Mouse (Mus musculus): ENCODE data around the gene Ppp6r3. TPM values are rescaled to one million over a fixed set of nuclear protein-coding genes. Genes with fewer than 3 reads are reported as not detected.

Gene Ppp6r3
- polyA plus RNA-seq (2015; fragmentation: Nextera tagmentation; extraction: Ambion mirVana), result 60.6 and 62.6 TPM in 2 replicates

GRCm38 (mm10) chr19:3575632-3576384, at the start of gene Ppp6r3:
Ppp6r3 (minus strand) TSS chr19:3575749.
- peak within 1 kb of the TSS; percentile 87 for H3K4me3 ChIP-seq
- no peaks in the 10 kb centered on the region for H3K27me3 ChIP-seq
- no peaks in the 10 kb centered on the region for H3K9me3 ChIP-seq
- peak within 1 kb of the TSS; percentile 87 for H3K9ac ChIP-seq
- under 1% methylated on average over 51 of the region's 51 CpGs for WGBS
- peak within 1 kb of the TSS; percentile 88 for H3K4me2 ChIP-seq
- H3K4me1 ChIP-seq (replicated peaks), result peaks cover 24% of the 10 kb centered on the region
- peak within 1 kb of the TSS; percentile 96 for H3K27ac ChIP-seq
- no peaks in the 10 kb centered on the region for H3K36me3 ChIP-seq
- peak; percentile 97 for ATAC-seq (ENCODE audit: low FRiP score)

DNA sequence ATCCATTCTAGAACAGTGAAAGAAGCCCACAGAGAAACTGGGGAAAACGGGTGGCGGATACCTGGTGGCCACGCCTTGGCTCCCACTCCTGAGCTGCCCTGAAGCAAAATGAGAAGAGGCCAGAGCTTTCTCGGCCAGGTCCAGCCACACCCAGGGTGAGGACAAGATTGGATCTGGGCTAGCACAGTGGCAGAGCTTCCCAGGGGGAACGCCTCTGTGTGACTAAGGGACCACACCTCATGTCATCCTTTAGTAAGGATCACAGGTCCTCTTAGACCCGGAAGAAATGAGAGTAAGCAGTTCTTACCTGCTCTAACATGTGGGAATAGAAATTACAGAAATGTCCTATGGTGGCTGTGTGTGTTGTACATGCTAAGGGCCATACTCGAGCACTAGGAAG, 49.6 kb upstream of the Ppp6r3 start:
- no peaks in the 10 kb centered on the region for H3K27me3 ChIP-seq
- ATAC-seq (ENCODE audit: low FRiP score), result no peak
- H3K27ac ChIP-seq, result no peak overlapping the region
- H3K4me1 ChIP-seq (replicated peaks), result no peaks in the 10 kb centered on the region
- peaks cover 21% of the 10 kb centered on the region for H3K36me3 ChIP-seq
- no peak overlapping the region for H3K9ac ChIP-seq
- H3K9me3 ChIP-seq, result no peaks in the 10 kb centered on the region
- no peak overlapping the region for H3K4me2 ChIP-seq
- WGBS, result 95% methylated on average over 7 of the region's 7 CpGs
- H3K4me3 ChIP-seq, result no peak overlapping the region

- no peak for ATAC-seq (ENCODE audit: low FRiP score)
- 71% methylated on average over 5 of the region's 5 CpGs for WGBS
- Histone ChIP-seq H3K27ac (no peak overlapping the region), H3K4me2 (no peak overlapping the region), H3K9me3 (no peaks in the 10 kb centered on the region), H3K4me3 (no peak overlapping the region), H3K4me1 (replicated peaks) (no peaks in the 10 kb centered on the region), H3K27me3 (no peaks in the 10 kb centered on the region), H3K9ac (no peak overlapping the region), H3K36me3 (peaks cover 28% of the 10 kb centered on the region)
Measured at GRCm38 (mm10) chr19:3623824-3624223, 48.3 kb upstream of the Ppp6r3 start.

- peaks cover 27% of the 10 kb centered on the region for H3K36me3 ChIP-seq
Measured at GRCm38 (mm10) chr19:3623294-3623693, 47.7 kb upstream of the Ppp6r3 start.

GRCm38 (mm10) chr19:3620871-3621270, 45.3 kb upstream of the Ppp6r3 start:
- H3K27ac ChIP-seq, result no peak overlapping the region
- no peak overlapping the region for H3K4me3 ChIP-seq
- no peak for ATAC-seq (ENCODE audit: low FRiP score)
- no peak overlapping the region for H3K4me2 ChIP-seq
- H3K27me3 ChIP-seq, result no peaks in the 10 kb centered on the region
- H3K9ac ChIP-seq, result no peak overlapping the region
- WGBS, result 97% methylated on average over 10 of the region's 10 CpGs
- H3K4me1 ChIP-seq (replicated peaks), result no peaks in the 10 kb centered on the region
- no peaks in the 10 kb centered on the region for H3K9me3 ChIP-seq
- peaks cover 25% of the 10 kb centered on the region for H3K36me3 ChIP-seq

More at GRCm38 (mm10) chr19:3623294-3623693, 47.7 kb upstream of the Ppp6r3 start:
- ATAC-seq (ENCODE audit: low FRiP score), result no peak
- Histone ChIP-seq H3K4me2 (no peak overlapping the region), H3K27me3 (no peaks in the 10 kb centered on the region), H3K9me3 (no peaks in the 10 kb centered on the region), H3K27ac (no peak overlapping the region), H3K4me1 (replicated peaks) (no peaks in the 10 kb centered on the region), H3K9ac (no peak overlapping the region), H3K4me3 (no peak overlapping the region)
- 93% methylated on average over 4 of the region's 4 CpGs for WGBS

DNA sequence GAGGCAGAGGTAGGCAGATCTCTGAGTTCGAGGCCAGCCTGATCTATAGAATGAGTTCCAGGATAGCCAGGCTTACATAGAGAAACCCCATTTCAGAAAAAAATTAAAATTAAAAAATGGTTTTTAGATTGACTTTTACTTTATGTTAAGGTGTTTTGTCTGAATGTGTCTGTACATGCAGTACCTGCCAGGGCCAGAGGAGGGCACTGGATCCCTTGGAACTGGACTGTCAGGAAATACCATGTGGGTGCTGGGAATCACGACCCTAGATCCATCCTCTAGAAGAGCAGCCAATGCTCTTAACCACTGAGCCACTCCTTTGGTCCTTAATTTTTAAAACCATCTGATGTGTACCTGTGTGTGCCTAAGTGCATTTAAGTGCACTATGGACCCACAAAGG, 43.8 kb upstream of the Ppp6r3 start:
- no peak for ATAC-seq (ENCODE audit: low FRiP score)
- Histone ChIP-seq H3K27ac (no peak overlapping the region), H3K4me1 (replicated peaks) (no peaks in the 10 kb centered on the region), H3K4me2 (no peak overlapping the region), H3K9ac (no peak overlapping the region), H3K9me3 (no peaks in the 10 kb centered on the region), H3K4me3 (no peak overlapping the region), H3K27me3 (no peaks in the 10 kb centered on the region), H3K36me3 (peaks cover 37% of the 10 kb centered on the region)
- WGBS, result 84% methylated on average over 2 of the region's 2 CpGs

DNA sequence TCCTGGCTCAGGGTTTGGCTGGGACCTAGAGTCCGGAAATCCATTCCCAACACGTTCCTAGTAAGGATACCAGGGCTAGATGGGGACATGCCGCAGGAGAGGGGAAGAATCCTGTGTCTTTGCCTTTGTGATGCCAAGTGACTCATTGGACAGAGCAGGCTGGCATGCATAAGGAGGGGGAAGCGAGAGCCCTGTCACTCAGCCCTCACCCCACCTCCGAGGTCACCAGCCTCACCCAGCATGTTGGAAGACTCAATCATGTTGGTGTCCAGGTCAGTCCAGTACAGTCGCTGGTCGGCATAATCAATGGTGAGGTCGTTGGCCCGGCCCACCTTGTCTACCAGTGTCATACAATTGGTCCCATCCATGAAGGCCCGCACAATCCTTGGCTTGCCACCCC, 38.4 kb upstream of the Ppp6r3 start:
- ATAC-seq (ENCODE audit: low FRiP score), result no peak
- Histone ChIP-seq H3K4me3 (no peak overlapping the region), H3K27me3 (no peaks in the 10 kb centered on the region), H3K9me3 (no peaks in the 10 kb centered on the region), H3K9ac (no peak overlapping the region), H3K36me3 (peaks cover 28% of the 10 kb centered on the region), H3K4me2 (no peak overlapping the region), H3K4me1 (replicated peaks) (no peaks in the 10 kb centered on the region), H3K27ac (no peak overlapping the region)
- 93% methylated on average over 10 of the region's 10 CpGs for WGBS

DNA sequence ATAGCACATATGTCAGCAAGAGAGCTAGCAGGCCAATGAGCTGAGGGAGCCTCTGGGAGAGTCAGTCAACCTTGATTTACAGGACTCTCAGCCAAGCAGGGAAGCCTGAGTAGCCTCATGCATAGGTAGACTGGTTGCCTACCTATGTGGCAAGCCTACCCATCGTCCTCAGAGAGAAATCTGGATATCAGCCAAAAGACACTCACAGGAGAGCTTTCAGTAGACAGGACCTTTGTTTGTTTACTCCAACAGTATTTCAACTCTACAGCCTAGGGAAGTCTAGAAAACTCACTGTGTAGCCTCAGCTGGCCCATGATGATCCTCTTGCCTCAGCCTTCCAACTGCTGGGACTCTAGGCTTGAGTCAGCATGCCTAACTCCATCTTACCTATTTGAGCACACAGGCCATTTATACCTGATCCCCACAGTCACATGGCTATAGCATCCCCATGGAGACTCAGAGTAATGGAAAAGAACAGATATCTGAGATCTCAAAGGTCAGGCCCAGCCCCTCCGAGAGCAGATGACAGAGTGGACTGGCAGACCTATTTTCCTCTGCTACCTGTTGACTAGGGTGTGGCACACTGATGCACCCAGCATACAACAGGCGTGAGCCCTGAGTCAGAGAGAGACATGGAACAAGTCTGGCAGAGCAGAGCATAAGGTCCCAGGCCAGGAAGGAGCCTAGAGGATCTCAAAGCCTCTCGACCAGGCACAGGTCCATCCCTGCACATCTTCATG, 37.2 kb upstream of the Ppp6r3 start:
- H3K9me3 ChIP-seq, result no peaks in the 10 kb centered on the region
- no peaks in the 10 kb centered on the region for H3K27me3 ChIP-seq
- no peak overlapping the region for H3K27ac ChIP-seq
- ATAC-seq (ENCODE audit: low FRiP score), result no peak
- 92% methylated on average over 4 of the region's 4 CpGs for WGBS
- peaks cover 26% of the 10 kb centered on the region for H3K36me3 ChIP-seq
- no peak overlapping the region for H3K9ac ChIP-seq
- H3K4me2 ChIP-seq, result no peak overlapping the region
- H3K4me3 ChIP-seq, result no peak overlapping the region
- H3K4me1 ChIP-seq (replicated peaks), result no peaks in the 10 kb centered on the region

DNA sequence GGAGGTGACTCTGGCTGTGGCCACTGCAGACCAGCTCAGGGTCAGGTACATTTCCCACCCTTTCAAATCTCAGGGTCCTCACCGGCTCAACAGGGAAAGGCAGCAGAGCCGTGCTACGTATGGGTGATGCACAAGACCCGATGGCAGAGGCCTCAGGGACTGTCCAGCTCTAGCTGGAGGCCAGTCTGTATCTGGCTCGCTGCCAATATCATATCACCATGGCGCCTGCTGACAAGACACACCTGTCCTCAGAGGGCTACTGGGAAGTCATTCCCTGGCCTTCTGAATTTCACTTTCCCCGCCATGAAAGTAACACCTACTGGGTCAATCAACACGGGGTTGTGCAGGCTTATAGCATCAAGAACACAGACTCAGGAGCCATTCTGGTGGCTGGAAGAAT, 36.2 kb upstream of the Ppp6r3 start:
- no peak for ATAC-seq (ENCODE audit: low FRiP score)
- Histone ChIP-seq H3K4me2 (no peak overlapping the region), H3K4me1 (replicated peaks) (no peaks in the 10 kb centered on the region), H3K9me3 (no peaks in the 10 kb centered on the region), H3K4me3 (no peak overlapping the region), H3K27me3 (no peaks in the 10 kb centered on the region), H3K9ac (no peak overlapping the region; the same call in 1 of the 2 replicates), H3K27ac (no peak overlapping the region), H3K36me3 (peaks cover 26% of the 10 kb centered on the region)
- 94% methylated on average over 8 of the region's 8 CpGs for WGBS

- H3K36me3 ChIP-seq, result peaks cover 26% of the 10 kb centered on the region
- no peak for ATAC-seq (ENCODE audit: low FRiP score)
- no peak overlapping the region for H3K27ac ChIP-seq
- H3K9ac ChIP-seq, result no peak overlapping the region
- no peak overlapping the region for H3K4me2 ChIP-seq
- no peaks in the 10 kb centered on the region for H3K9me3 ChIP-seq
- no peaks in the 10 kb centered on the region for H3K27me3 ChIP-seq
- 100% methylated on average over 2 of the region's 2 CpGs for WGBS
- no peaks in the 10 kb centered on the region for H3K4me1 ChIP-seq (replicated peaks)
- no peak overlapping the region for H3K4me3 ChIP-seq
Measured at GRCm38 (mm10) chr19:3610886-3611285, 35.3 kb upstream of the Ppp6r3 start.

DNA sequence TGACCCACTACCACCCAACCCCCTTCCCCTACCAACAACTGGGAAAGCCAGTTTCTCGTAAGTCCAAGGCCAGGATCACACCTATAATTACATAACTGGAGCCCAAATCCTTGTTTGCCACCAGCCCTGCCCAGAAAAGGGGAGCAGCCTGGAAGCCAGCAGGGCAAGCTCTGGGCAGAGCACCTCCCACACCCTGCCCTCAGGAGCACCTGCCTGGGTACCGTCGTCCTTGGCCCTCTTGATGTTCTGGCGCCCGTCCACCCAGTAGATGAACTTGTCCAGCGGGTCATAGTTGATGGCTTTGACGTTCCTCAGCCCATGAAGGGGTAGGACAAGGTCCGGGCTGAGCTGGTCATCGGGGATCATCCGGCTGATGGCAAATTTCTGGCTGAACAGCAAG, 34.3 kb upstream of the Ppp6r3 start:
- WGBS, result 92% methylated on average over 10 of the region's 10 CpGs
- H3K9me3 ChIP-seq, result no peaks in the 10 kb centered on the region

GRCm38 (mm10) chr19:3594316-3594715, 18.8 kb upstream of the Ppp6r3 start:
- Histone ChIP-seq H3K9ac (no peak overlapping the region), H3K9me3 (no peaks in the 10 kb centered on the region), H3K4me3 (no peak overlapping the region), H3K4me1 (replicated peaks) (no peaks in the 10 kb centered on the region), H3K36me3 (peaks cover 37% of the 10 kb centered on the region), H3K27me3 (no peaks in the 10 kb centered on the region), H3K4me2 (no peak overlapping the region), H3K27ac (no peak overlapping the region)
- ATAC-seq (ENCODE audit: low FRiP score), result no peak
- 95% methylated on average over 5 of the region's 5 CpGs for WGBS

More for the DNA sequence above, 34.3 kb upstream of the Ppp6r3 start:
- Histone ChIP-seq H3K4me1 (replicated peaks) (no peaks in the 10 kb centered on the region), H3K36me3 (peaks cover 23% of the 10 kb centered on the region), H3K27me3 (no peaks in the 10 kb centered on the region), H3K27ac (no peak overlapping the region), H3K9ac (no peak overlapping the region), H3K4me3 (no peak overlapping the region), H3K4me2 (no peak overlapping the region)
- ATAC-seq (ENCODE audit: low FRiP score), result no peak
